Mouse (Mus musculus) fat pad, adult 2 months (tissue): ENCODE data around the gene Asic3.
"Not testable (repeated sequence)": the region's sequence is repeated elsewhere in the genome, so short reads cannot be mapped to it uniquely, and the experiment has no call there.

Source experiments
- DNase-seq: peaks from one replicate; pipeline ENCODE4 v3.0.0-alpha.2; 2011; ENCODE audit warnings: low read depth, low spot score; ENCODE audit errors: extremely low read depth

Gene Asic3

GRCm38 (mm10) chr5:24387264-24388241, 25.6 kb upstream of the Asic3 start:
- DNase-seq = no peak

- no peak for DNase-seq
Observed at GRCm38 (mm10) chr5:24388246-24388915, 24.8 kb upstream of the Asic3 start.

DNA sequence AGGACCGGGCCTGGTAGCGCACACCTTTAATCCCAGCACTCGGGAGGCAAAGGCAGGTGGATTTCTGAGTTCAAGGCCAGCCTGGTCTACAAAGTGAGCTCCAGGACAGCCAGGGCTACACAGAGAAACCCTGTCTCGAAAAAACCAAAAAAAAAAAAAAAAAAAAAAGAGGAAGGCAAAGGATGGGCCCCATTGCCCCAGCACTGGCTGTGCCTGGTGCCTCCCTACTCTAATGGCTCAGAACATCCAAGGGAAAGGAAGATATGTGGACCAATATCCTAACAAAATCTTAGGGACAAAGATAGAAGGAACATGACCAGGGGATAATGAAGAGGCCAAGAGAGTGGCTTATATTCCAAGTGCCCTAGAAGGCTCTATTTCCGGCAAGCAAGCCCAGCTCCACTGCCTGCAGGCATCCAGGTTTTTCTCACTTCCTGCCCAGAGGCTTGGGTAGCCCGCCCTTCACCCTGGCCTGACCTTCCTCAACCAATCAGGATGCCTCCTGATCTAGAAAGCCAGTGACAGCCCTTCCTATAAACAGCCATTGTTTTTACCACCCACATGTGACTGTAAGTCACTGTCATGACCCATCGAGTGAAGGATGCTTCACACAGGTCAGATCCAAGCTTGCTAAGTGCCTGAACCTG, 24.1 kb upstream of the Asic3 start:
- DNase-seq = no peak

GRCm38 (mm10) chr5:24389658-24390020, 23.6 kb upstream of the Asic3 start:
- DNase-seq = no peak

DNA sequence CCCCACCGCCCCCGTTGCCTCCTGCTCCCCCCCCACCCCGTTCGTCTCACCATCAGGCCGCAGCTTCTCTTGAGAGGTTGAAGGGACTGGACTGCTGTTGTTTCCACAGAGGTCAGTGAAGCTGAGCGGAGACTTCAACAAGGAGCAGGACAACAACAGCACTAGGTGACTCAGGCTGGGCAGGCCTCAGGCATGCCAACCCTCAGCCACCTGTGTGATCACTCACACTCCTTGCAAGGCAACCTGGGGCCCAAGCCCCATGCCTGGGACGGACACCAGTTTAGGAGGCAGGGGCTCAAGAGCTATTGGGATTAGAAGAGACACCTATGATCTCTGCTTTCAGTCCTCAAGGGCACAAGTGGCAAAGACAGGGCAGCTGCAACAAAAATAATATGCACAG, 21.3 kb upstream of the Asic3 start, which contains the start of gene Atg9b:
Atg9b (minus strand) TSS at position 280 of the 400 bp plus-strand sequence.
- no peak for DNase-seq

GRCm38 (mm10) chr5:24392724-24393123, 20.5 kb upstream of the Asic3 start:
- DNase-seq = peak; percentile 31

DNA sequence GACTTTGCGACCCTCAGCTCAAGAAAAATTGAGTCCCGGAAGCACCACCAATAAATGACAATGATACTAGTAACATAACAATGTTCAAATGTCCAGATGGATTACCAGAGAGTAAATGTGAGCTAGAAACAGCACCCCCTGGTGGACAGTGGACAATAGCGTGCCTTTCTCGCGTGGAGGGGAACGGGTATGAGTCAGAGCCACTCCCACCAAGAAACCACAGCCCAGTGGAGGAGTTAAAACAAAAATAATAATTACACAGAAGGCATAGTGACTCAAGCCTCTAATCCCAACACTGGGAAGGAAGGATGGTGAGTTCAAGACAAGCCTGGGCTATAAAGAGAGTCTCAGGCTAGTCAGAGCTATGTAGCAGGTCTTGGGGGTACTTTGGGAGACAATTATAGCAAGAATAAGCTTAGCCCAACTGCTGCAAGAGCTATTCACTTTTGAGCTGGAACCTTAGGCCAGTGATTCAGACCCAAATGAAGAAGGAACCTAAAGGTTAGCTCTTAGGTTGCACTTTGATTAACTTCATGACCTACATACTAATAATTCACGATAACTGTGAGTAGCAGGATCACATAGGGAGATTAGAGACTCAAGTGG, 19.7 kb upstream of the Asic3 start, which contains the start of gene Abcb8:
Abcb8 (plus strand) TSS at position 272 of the 606 bp plus-strand sequence.
- DNase-seq = no peak

GRCm38 (mm10) chr5:24394165-24394894, 18.9 kb upstream of the Asic3 start:
- DNase-seq = peak; percentile 90

GRCm38 (mm10) chr5:24396254-24396653, 16.9 kb upstream of the Asic3 start:
- DNase-seq = not testable (repeated sequence)

DNA sequence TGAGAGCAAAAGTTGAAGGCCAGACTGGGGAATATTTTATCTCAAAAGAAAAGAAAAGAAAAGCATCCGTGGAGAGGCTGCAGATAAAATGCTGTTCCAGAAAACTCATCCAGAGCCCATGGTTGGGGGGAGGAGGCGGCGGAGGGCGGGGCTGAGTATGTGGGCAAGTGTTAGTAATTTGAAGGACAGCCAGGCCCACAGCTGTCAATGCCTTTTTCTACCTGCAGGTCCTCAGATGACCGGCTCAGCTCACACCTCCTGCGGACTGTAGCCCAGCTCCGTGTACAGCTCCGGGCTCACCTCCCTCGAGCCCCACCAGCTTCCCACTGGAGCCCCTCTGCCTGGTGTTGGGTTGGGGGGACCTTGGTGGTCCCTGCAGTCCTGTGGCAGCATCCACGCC, 13.5 kb upstream of the Asic3 start:
- no peak for DNase-seq

DNA sequence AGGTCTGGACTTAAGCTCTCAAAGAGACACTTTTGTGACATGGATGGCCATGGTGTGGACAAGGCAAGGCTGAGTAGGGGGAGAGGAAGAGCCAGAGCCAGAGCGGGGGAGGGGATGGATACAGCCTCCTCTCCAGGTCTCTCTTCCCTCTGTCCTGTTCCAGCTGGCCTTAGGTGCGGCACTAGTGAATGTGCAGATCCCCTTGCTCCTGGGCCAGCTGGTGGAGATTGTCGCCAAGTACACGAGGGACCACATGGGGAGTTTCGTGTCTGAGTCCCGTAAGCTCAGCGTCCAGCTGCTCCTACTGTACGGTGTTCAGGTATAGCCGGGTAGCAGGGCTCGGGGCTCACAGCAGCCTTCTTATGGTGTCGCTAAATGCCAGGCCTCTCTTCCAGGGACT, 12.8 kb upstream of the Asic3 start:
- DNase-seq = no peak

GRCm38 (mm10) chr5:24400911-24401605, 12.1 kb upstream of the Asic3 start:
- DNase-seq = no peak

GRCm38 (mm10) chr5:24401969-24402368, 11.2 kb upstream of the Asic3 start:
- DNase-seq = no peak

- no peak for DNase-seq
Observed at GRCm38 (mm10) chr5:24404594-24405360, 8.4 kb upstream of the Asic3 start.

DNA sequence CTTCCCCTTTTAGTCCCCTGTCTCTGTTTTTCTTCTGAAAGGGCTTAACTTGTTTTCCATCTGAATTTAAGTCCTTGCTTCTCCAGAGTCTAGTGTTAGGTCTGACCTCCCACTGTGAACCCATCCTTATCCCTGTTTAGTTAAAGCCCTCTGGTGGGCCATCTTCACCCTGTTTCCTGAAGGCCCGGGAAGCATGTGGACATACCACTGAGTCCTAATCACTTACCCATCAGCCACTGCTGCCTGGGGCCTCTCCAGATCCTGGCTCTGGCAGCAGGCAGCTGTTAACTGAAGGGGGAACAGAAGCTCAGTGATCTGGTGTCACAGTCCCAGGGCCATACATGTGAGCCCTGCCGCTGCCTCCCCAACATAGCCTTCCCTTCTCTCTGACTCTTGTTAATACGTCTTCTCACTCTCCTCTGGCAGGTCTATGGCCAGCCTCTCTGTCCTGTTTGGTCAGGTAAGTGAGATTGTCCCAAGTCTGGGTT, 7.8 kb upstream of the Asic3 start:
- DNase-seq = no peak

DNA sequence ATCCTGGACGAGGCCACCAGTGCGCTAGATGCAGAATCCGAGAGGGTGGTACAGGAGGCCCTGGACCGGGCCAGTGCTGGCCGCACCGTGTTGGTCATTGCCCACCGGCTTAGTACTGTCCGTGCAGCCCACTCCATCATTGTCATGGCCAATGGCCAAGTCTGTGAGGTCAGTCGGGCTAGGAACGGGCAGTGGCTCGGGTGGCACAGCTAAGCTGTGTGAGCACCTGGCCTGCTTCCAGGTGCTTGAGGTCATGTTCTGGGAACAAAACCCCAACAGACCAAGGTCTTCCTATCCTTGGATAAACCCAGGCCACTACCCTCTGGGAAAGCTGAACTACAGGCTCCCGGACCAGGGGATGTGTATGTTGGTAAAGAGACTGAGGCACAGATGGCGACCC, 4.5 kb upstream of the Asic3 start:
- DNase-seq = no peak

DNA sequence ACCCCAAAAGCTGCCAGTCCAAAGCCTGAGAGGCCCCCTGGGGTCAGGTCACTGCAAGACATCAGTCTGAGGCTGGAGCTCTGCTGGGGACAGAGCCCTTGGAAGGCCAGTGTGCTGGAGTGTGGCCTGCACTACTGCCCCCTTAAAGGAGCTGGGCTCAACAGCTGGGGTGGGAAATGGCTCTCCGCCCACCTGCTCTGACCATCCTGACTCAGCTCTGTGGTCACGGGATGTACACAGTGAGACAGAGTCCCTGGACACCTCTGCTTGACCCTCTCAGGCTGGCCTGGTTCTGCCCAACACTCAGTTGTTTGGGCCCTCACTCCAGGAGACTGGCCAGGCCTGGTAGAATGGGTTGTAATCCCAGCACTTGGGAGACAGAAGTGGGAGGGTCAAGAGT, 3.7 kb upstream of the Asic3 start:
- no peak for DNase-seq

DNA sequence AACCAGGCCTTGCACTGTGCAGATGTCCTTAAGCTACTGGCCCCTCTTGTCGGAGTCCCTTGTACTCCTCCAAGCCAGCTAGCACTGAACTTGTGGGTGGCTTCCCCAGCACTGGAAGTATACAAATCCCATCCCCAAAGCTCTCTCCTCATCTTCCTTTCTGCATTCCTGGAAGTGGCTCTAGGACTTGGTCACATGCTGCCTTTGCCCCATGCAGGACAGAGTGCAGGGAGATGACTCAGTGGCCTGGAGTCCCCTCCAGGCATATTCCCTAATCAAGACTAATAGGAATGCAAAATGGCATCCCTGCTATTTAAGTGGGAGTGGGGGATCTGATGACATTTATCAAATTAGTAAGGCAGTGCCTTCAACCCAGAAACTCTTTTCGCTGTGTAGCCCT, 1.1 kb upstream of the Asic3 start:
- DNase-seq = no peak

GRCm38 (mm10) chr5:24413938-24414337, 746 bp downstream of the Asic3 start:
- DNase-seq = no peak
